Mouse (Mus musculus): Measurements from ENCODE around the gene Ptms. TPM values are rescaled to one million over a fixed set of nuclear protein-coding genes. Genes with fewer than 3 reads are reported as not detected.

Gene Ptms
- polyA plus RNA-seq (2015; fragmentation: Illumina TruSeq; extraction: RNeasy Lipid Tissue Mini Kit (QIAGEN cat#74804); ENCODE audit: insufficient read depth, low replicate concordance): 193 TPM

GRCm38 (mm10) chr6:124919695-124920317 is at the start of gene Ptms:
Gene Ptms (minus strand): TSS chr6:124920103.

GRCm38 (mm10) chr6:124965088-124965719 is 45.3 kb upstream of the Ptms start, which contains the start of gene Cops7a:
Gene Cops7a (minus strand): TSS chr6:124965538.

GRCm38 (mm10) chr6:124930754-124931524 is 11.0 kb upstream of the Ptms start, which contains the start of gene Mlf2:
Gene Mlf2 (plus strand): TSS chr6:124931386.

GRCm38 (mm10) chr6:124911533-124912218 is 8.2 kb downstream of the Ptms start, which contains the start of gene Lag3:
Gene Lag3 (minus strand): TSS chr6:124911705.

GRCm38 (mm10) chr6:124887986-124888385 is 31.9 kb downstream of the Ptms start, which contains the start of gene Cd4:
Gene Cd4 (minus strand): TSS chr6:124888221.

Other genes with a start within 250 kb of the Ptms start
- gene Emg1, start 207.9 kb downstream of the Ptms start, polyA plus RNA-seq (2015; fragmentation: Illumina TruSeq; extraction: RNeasy Lipid Tissue Mini Kit (QIAGEN cat#74804); ENCODE audit: insufficient read depth, low replicate concordance): 160 TPM
- gene Phb2, start 207.8 kb downstream of the Ptms start, polyA plus RNA-seq (2015; fragmentation: Illumina TruSeq; extraction: RNeasy Lipid Tissue Mini Kit (QIAGEN cat#74804); ENCODE audit: insufficient read depth, low replicate concordance): 110 TPM
- gene Ptpn6, start 181.4 kb downstream of the Ptms start, polyA plus RNA-seq (2015; fragmentation: Illumina TruSeq; extraction: RNeasy Lipid Tissue Mini Kit (QIAGEN cat#74804); ENCODE audit: insufficient read depth, low replicate concordance): 354 TPM
- 88.0 TPM for gene Grcc10, start 178.7 kb downstream of the Ptms start, polyA plus RNA-seq (2015; fragmentation: Illumina TruSeq; extraction: RNeasy Lipid Tissue Mini Kit (QIAGEN cat#74804); ENCODE audit: insufficient read depth, low replicate concordance)
- 0.08 TPM for gene Gm45234, start 164.1 kb downstream of the Ptms start, polyA plus RNA-seq (2015; fragmentation: Illumina TruSeq; extraction: RNeasy Lipid Tissue Mini Kit (QIAGEN cat#74804); ENCODE audit: insufficient read depth, low replicate concordance)
- 7.8 TPM for gene Atn1, start 163.6 kb downstream of the Ptms start, polyA plus RNA-seq (2015; fragmentation: Illumina TruSeq; extraction: RNeasy Lipid Tissue Mini Kit (QIAGEN cat#74804); ENCODE audit: insufficient read depth, low replicate concordance)
- 3.5 TPM for gene Eno2, start 150.4 kb downstream of the Ptms start, polyA plus RNA-seq (2015; fragmentation: Illumina TruSeq; extraction: RNeasy Lipid Tissue Mini Kit (QIAGEN cat#74804); ENCODE audit: insufficient read depth, low replicate concordance)
- gene Lrrc23, start 140.4 kb downstream of the Ptms start, polyA plus RNA-seq (2015; fragmentation: Illumina TruSeq; extraction: RNeasy Lipid Tissue Mini Kit (QIAGEN cat#74804); ENCODE audit: insufficient read depth, low replicate concordance): 3.5 TPM
- gene Spsb2, start 111.4 kb downstream of the Ptms start, polyA plus RNA-seq (2015; fragmentation: Illumina TruSeq; extraction: RNeasy Lipid Tissue Mini Kit (QIAGEN cat#74804); ENCODE audit: insufficient read depth, low replicate concordance): 3.2 TPM
- 63.1 TPM for gene Tpi1, start 105.8 kb downstream of the Ptms start, polyA plus RNA-seq (2015; fragmentation: Illumina TruSeq; extraction: RNeasy Lipid Tissue Mini Kit (QIAGEN cat#74804); ENCODE audit: insufficient read depth, low replicate concordance)
- gene Usp5, start 90.6 kb downstream of the Ptms start, polyA plus RNA-seq (2015; fragmentation: Illumina TruSeq; extraction: RNeasy Lipid Tissue Mini Kit (QIAGEN cat#74804); ENCODE audit: insufficient read depth, low replicate concordance): 69.3 TPM
- 25.4 TPM for gene Cdca3, start 90.6 kb downstream of the Ptms start, polyA plus RNA-seq (2015; fragmentation: Illumina TruSeq; extraction: RNeasy Lipid Tissue Mini Kit (QIAGEN cat#74804); ENCODE audit: insufficient read depth, low replicate concordance)
- not detected for gene Gnb3, start 79.8 kb downstream of the Ptms start, polyA plus RNA-seq (2015; fragmentation: Illumina TruSeq; extraction: RNeasy Lipid Tissue Mini Kit (QIAGEN cat#74804); ENCODE audit: insufficient read depth, low replicate concordance)
- gene P3h3, start 62.4 kb downstream of the Ptms start, polyA plus RNA-seq (2015; fragmentation: Illumina TruSeq; extraction: RNeasy Lipid Tissue Mini Kit (QIAGEN cat#74804); ENCODE audit: insufficient read depth, low replicate concordance): 6.7 TPM
- gene Gpr162, start 56.1 kb downstream of the Ptms start, polyA plus RNA-seq (2015; fragmentation: Illumina TruSeq; extraction: RNeasy Lipid Tissue Mini Kit (QIAGEN cat#74804); ENCODE audit: insufficient read depth, low replicate concordance): 1.0 TPM
- gene Cd4, start 31.9 kb downstream of the Ptms start, polyA plus RNA-seq (2015; fragmentation: Illumina TruSeq; extraction: RNeasy Lipid Tissue Mini Kit (QIAGEN cat#74804); ENCODE audit: insufficient read depth, low replicate concordance): 71.3 TPM
- gene Lag3, start 8.4 kb downstream of the Ptms start, polyA plus RNA-seq (2015; fragmentation: Illumina TruSeq; extraction: RNeasy Lipid Tissue Mini Kit (QIAGEN cat#74804); ENCODE audit: insufficient read depth, low replicate concordance): 6.5 TPM
- 41.7 TPM for gene Mlf2, start 11.3 kb upstream of the Ptms start, polyA plus RNA-seq (2015; fragmentation: Illumina TruSeq; extraction: RNeasy Lipid Tissue Mini Kit (QIAGEN cat#74804); ENCODE audit: insufficient read depth, low replicate concordance)
- 30.5 TPM for gene Cops7a, start 45.4 kb upstream of the Ptms start, polyA plus RNA-seq (2015; fragmentation: Illumina TruSeq; extraction: RNeasy Lipid Tissue Mini Kit (QIAGEN cat#74804); ENCODE audit: insufficient read depth, low replicate concordance)
- gene Pianp, start 76.6 kb upstream of the Ptms start, polyA plus RNA-seq (2015; fragmentation: Illumina TruSeq; extraction: RNeasy Lipid Tissue Mini Kit (QIAGEN cat#74804); ENCODE audit: insufficient read depth, low replicate concordance): 3.0 TPM
- gene Zfp384, start 89.0 kb upstream of the Ptms start, polyA plus RNA-seq (2015; fragmentation: Illumina TruSeq; extraction: RNeasy Lipid Tissue Mini Kit (QIAGEN cat#74804); ENCODE audit: insufficient read depth, low replicate concordance): 76.0 TPM
- 64.2 TPM for gene Ing4, start 119.7 kb upstream of the Ptms start, polyA plus RNA-seq (2015; fragmentation: Illumina TruSeq; extraction: RNeasy Lipid Tissue Mini Kit (QIAGEN cat#74804); ENCODE audit: insufficient read depth, low replicate concordance)
- 22.3 TPM for gene Acrbp, start 129.6 kb upstream of the Ptms start, polyA plus RNA-seq (2015; fragmentation: Illumina TruSeq; extraction: RNeasy Lipid Tissue Mini Kit (QIAGEN cat#74804); ENCODE audit: insufficient read depth, low replicate concordance)
- 8.7 TPM for gene Lpar5, start 147.8 kb upstream of the Ptms start, polyA plus RNA-seq (2015; fragmentation: Illumina TruSeq; extraction: RNeasy Lipid Tissue Mini Kit (QIAGEN cat#74804); ENCODE audit: insufficient read depth, low replicate concordance)
- 174 TPM for gene Chd4, start 175.9 kb upstream of the Ptms start, polyA plus RNA-seq (2015; fragmentation: Illumina TruSeq; extraction: RNeasy Lipid Tissue Mini Kit (QIAGEN cat#74804); ENCODE audit: insufficient read depth, low replicate concordance)
- 22.7 TPM for gene Nop2, start 211.8 kb upstream of the Ptms start, polyA plus RNA-seq (2015; fragmentation: Illumina TruSeq; extraction: RNeasy Lipid Tissue Mini Kit (QIAGEN cat#74804); ENCODE audit: insufficient read depth, low replicate concordance)
- gene Iffo1, start 225.1 kb upstream of the Ptms start, polyA plus RNA-seq (2015; fragmentation: Illumina TruSeq; extraction: RNeasy Lipid Tissue Mini Kit (QIAGEN cat#74804); ENCODE audit: insufficient read depth, low replicate concordance): 29.6 TPM
- gene Gapdh, start 246.4 kb upstream of the Ptms start, polyA plus RNA-seq (2015; fragmentation: Illumina TruSeq; extraction: RNeasy Lipid Tissue Mini Kit (QIAGEN cat#74804); ENCODE audit: insufficient read depth, low replicate concordance): 414 TPM

Data from spleen, adult 10 weeks (tissue).